Mouse (Mus musculus) myocyte (in vitro differentiated cells): ENCODE measurements around the gene Adam8. TPM values are rescaled to one million over a fixed set of nuclear protein-coding genes. Genes with fewer than 3 reads are reported as not detected.
A peak's percentile ranks its signal among the peaks of the same experiment; 100 is the strongest.

ENCODE experiments used
- H3K27me3 ChIP-seq: one replicate; pipeline ENCODE4 v1.6.1; 2011; ENCODE audit not compliant: control insufficient read depth, insufficient read depth, insufficient read length
- H3K36me3 ChIP-seq: one replicate; pipeline ENCODE4 v1.6.1; 2011; ENCODE audit not compliant: control insufficient read depth, insufficient read depth
- H3K4me2 ChIP-seq: one replicate; pipeline ENCODE4 v1.6.1; 2011; ENCODE audit warnings: low read depth, control low read depth
- H3K4me3 ChIP-seq: one replicate; pipeline ENCODE4 v1.5.1; 2011; ENCODE audit warnings: mild to moderate bottlenecking, control low read depth, moderate library complexity
- H3K79me2 ChIP-seq: one replicate; pipeline ENCODE4 v1.6.1; 2011; ENCODE audit not compliant: control insufficient read depth, insufficient read depth
- H3ac ChIP-seq: one replicate; pipeline ENCODE4 v1.6.1; 2011; ENCODE audit not compliant: control insufficient read depth, insufficient read length
- CEBPB ChIP-seq: IDR thresholded peaks from 2 replicates; pipeline ENCODE4 v1.6.1; 2011; ENCODE audit warnings: mild to moderate bottlenecking, moderate library complexity; ENCODE audit not compliant: poor library complexity, insufficient read depth, severe bottlenecking
- E2F4 ChIP-seq: IDR thresholded peaks from one replicate; pipeline ENCODE4 v1.6.1; 2011; ENCODE audit warnings: mild to moderate bottlenecking, control low read depth, moderate library complexity; ENCODE audit not compliant: insufficient read depth
- MAX ChIP-seq: IDR thresholded peaks from one replicate; pipeline ENCODE4 v1.6.1; 2011; ENCODE audit warnings: low read depth, mild to moderate bottlenecking, control low read depth
- MYOD1 ChIP-seq, 3 experiments: IDR thresholded peaks; one replicate each; pipeline ENCODE4 v1.6.1; 2011; ENCODE audit warnings: control low read depth in 2 of 3, low read depth in 2 of 3, mild to moderate bottlenecking in 2 of 3, moderate library complexity in 1 of 3; ENCODE audit not compliant: insufficient read length in 2 of 3, control insufficient read depth in 1 of 3
- MYOG ChIP-seq, 3 experiments: IDR thresholded peaks; one replicate each; pipeline ENCODE4 v1.6.1; 2011; ENCODE audit warnings: control low read depth in 2 of 3, low read depth in 2 of 3, mild to moderate bottlenecking in 2 of 3; ENCODE audit not compliant: insufficient read length in 2 of 3, control insufficient read depth in 1 of 3, insufficient read depth in 1 of 3
- POLR2A ChIP-seq: IDR thresholded peaks from one replicate; pipeline ENCODE4 v1.6.1; 2011; ENCODE audit warnings: low read depth, mild to moderate bottlenecking, control low read depth, moderate library complexity; ENCODE audit not compliant: insufficient read length
- POLR2AphosphoS2 ChIP-seq: IDR thresholded peaks from one replicate; pipeline ENCODE4 v1.6.1; 2011; ENCODE audit warnings: low read depth, control low read depth; ENCODE audit not compliant: insufficient read length
- REST ChIP-seq: IDR thresholded peaks from one replicate; pipeline ENCODE4 v1.6.1; 2011; ENCODE audit warnings: mild to moderate bottlenecking, control low read depth, moderate library complexity; ENCODE audit not compliant: insufficient read depth, insufficient read length
- SRF ChIP-seq: IDR thresholded peaks from one replicate; pipeline ENCODE4 v1.6.1; 2011; ENCODE audit warnings: low read depth; ENCODE audit not compliant: control insufficient read depth, insufficient read length
- TCF12 ChIP-seq: IDR thresholded peaks from one replicate; pipeline ENCODE4 v1.6.1; 2011; ENCODE audit warnings: mild to moderate bottlenecking, control low read depth; ENCODE audit not compliant: poor library complexity, insufficient read depth, severe bottlenecking
- TCF3 ChIP-seq: IDR thresholded peaks from one replicate; pipeline ENCODE4 v1.6.1; 2011; ENCODE audit warnings: low read depth, control low read depth; ENCODE audit not compliant: insufficient read length
- USF1 ChIP-seq: IDR thresholded peaks from one replicate; pipeline ENCODE4 v1.6.1; 2011; ENCODE audit warnings: low read depth, mild to moderate bottlenecking, control low read depth, moderate library complexity
- polyA plus RNA-seq: library from polyadenylated mRNA; unstranded; fragments of >200 nt; fragmentation: generic; extraction: Trizol; gene quantifications from one replicate; pipeline ENCODE4 v1.2.1, GENCODE M21; 2012; ENCODE audit warnings: missing spikeins

Gene Adam8
- polyA plus RNA-seq, 1 experiment = 2.3 TPM

DNA sequence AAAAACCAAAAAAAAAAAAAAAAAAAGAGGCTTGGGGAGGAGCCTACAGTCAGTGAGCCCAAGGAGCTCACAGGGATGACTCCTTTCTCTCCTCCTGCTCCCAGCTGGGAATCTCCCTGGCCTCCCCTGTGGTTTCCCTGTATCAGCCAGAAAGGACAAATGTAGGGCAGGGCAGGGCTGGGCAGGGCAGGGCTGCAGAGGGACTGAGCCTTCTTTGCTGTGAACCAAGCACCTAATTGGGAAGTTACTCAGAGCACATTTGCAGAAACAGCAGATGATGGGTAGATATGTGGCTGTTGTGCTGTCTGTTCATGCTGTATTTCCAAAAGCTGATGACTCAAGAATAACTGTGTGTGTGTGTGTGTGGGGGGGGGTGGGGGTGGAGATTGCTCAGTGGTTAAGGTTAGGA is 19.4 kb downstream of the Adam8 start:
- no peaks in the 10 kb centered on the region for H3K36me3 ChIP-seq
- H3K27me3 ChIP-seq = no peaks in the 10 kb centered on the region
- H3K4me3 ChIP-seq = no peak overlapping the region
- no peaks in the 10 kb centered on the region for H3K79me2 ChIP-seq
- no peak overlapping the region for H3ac ChIP-seq
- TF ChIP-seq MYOG (IDR thresholded peaks at IDR 0.05; ENCODE audit: control insufficient read depth in 1 of 3, insufficient read depth in 1 of 3, insufficient read length in 2 of 3, low read depth in 2 of 3) (peak; percentile 3 to 91 (median 43)), TCF12 (peak; percentile 71), MYOD1 (IDR thresholded peaks at IDR 0.05; ENCODE audit: control insufficient read depth in 1 of 3, insufficient read length in 2 of 3, low read depth in 2 of 3) (peak in 1 of 3 experiments; percentile 76), TCF3 (peak; percentile 3), POLR2A (no peak), SRF (peak; percentile 48)
- H3K4me2 ChIP-seq = no peak overlapping the region

GRCm38 (mm10) chr7:139971436-139971835 is 20.9 kb downstream of the Adam8 start:
- Histone ChIP-seq H3ac (no peak overlapping the region), H3K36me3 (no peaks in the 10 kb centered on the region), H3K4me2 (peak overlapping the region; percentile 63), H3K4me3 (no peak overlapping the region), H3K79me2 (no peaks in the 10 kb centered on the region), H3K27me3 (no peaks in the 10 kb centered on the region)
- TF ChIP-seq TCF3 = no peak
- peak in 1 of 3 experiments; percentile 48 for TF ChIP-seq MYOG (IDR thresholded peaks at IDR 0.05; ENCODE audit: control insufficient read depth in 1 of 3, insufficient read depth in 1 of 3, insufficient read length in 2 of 3, low read depth in 2 of 3)

DNA sequence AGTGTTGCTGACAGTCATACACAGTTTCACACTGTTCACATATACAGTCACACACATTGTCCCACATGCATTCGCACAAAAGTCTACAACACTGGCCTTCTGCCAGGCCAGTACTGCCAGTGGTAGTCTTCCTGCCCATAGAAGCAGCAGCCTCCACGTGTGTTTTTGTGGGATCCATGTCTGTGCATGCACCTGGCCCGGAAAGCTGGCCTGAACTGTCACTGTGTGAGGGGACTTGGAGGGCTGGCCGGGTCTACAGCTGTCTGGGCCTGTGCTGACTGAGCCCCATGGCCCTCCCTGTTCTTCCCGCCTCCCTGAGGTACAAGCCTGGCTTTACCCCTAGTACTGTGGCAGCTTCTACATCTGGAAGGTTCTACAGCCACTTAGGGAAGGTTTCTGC is 21.4 kb downstream of the Adam8 start:
- Histone ChIP-seq H3K36me3 (no peaks in the 10 kb centered on the region), H3K4me2 (peak overlapping the region; percentile 63), H3K4me3 (no peak overlapping the region), H3K79me2 (no peaks in the 10 kb centered on the region), H3ac (no peak overlapping the region), H3K27me3 (no peaks in the 10 kb centered on the region)
- TF ChIP-seq MYOD1 (IDR thresholded peaks at IDR 0.05; ENCODE audit: control insufficient read depth in 1 of 3, insufficient read length in 2 of 3, low read depth in 2 of 3) = peak in 1 of 3 experiments; percentile 70
- TF ChIP-seq TCF12 = no peak
- no peak for TF ChIP-seq POLR2AphosphoS2
- TF ChIP-seq SRF = no peak
- peak in 1 of 3 experiments; percentile 70 for TF ChIP-seq MYOG (IDR thresholded peaks at IDR 0.05; ENCODE audit: control insufficient read depth in 1 of 3, insufficient read depth in 1 of 3, insufficient read length in 2 of 3, low read depth in 2 of 3)
- no peak for TF ChIP-seq TCF3
- no peak for TF ChIP-seq USF1
- no peak for TF ChIP-seq E2F4

DNA sequence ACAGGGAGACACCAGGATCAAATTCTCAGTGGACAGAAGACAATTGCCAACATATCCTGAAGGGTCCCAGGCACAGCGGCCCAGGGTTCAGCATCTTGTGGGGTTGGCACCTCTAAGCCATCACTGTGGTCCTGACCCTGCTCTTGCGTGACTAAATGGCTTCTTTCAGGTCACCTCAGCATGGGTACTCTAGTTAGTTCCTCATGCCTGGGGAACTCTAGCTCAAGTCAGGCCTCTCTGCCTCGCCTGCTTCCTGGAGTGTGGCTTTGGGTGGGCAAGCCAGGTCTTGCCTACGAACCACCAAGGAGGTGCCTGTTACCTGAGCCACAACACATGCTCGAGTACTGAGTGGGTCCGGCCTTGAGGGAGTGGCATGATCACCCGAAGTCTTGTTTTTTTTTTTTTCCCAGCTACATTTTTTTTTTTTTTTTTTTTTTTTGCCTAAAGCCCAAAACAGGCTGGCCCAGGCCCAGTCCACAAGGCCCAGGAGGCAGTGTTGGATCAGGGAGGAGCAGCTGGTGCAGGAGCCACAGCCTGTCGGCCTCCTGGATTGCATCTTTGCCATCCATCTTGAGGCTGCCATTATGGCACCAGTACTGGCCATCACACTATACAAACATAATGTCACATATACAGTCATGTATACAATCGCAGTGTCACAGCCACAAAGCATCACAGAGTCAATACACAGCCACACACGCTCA is 22.0 kb downstream of the Adam8 start:
- H3K79me2 ChIP-seq = no peaks in the 10 kb centered on the region
- TF ChIP-seq MYOD1 (IDR thresholded peaks at IDR 0.05; ENCODE audit: control insufficient read depth in 1 of 3, insufficient read length in 2 of 3, low read depth in 2 of 3) = peak in 1 of 3 experiments; percentile 69
- TF ChIP-seq POLR2AphosphoS2 = no peak
- no peak for TF ChIP-seq USF1
- no peak for TF ChIP-seq REST
- TF ChIP-seq MAX = no peak
- TF ChIP-seq E2F4 = no peak
- peak in 1 of 3 experiments; percentile 61 for TF ChIP-seq MYOG (IDR thresholded peaks at IDR 0.05; ENCODE audit: control insufficient read depth in 1 of 3, insufficient read depth in 1 of 3, insufficient read length in 2 of 3, low read depth in 2 of 3)
- no peak for TF ChIP-seq CEBPB
- H3K36me3 ChIP-seq = no peaks in the 10 kb centered on the region
- no peaks in the 10 kb centered on the region for H3K27me3 ChIP-seq
- no peak overlapping the region for H3K4me3 ChIP-seq
- H3K4me2 ChIP-seq = peak overlapping the region; percentile 63
- H3ac ChIP-seq = no peak overlapping the region

GRCm38 (mm10) chr7:139969348-139970130 is 22.8 kb downstream of the Adam8 start:
- Histone ChIP-seq H3K4me2 (peak overlapping the region; percentile 63), H3K36me3 (no peaks in the 10 kb centered on the region), H3K79me2 (no peaks in the 10 kb centered on the region), H3K27me3 (no peaks in the 10 kb centered on the region), H3ac (no peak overlapping the region), H3K4me3 (no peak overlapping the region)
- TF ChIP-seq E2F4 = no peak
- TF ChIP-seq POLR2AphosphoS2 = no peak
- no peak for TF ChIP-seq CEBPB
- no peak for TF ChIP-seq TCF12
- TF ChIP-seq POLR2A = no peak
- no peak for TF ChIP-seq REST
- TF ChIP-seq MYOD1 (IDR thresholded peaks at IDR 0.05; ENCODE audit: control insufficient read depth in 1 of 3, insufficient read length in 2 of 3, low read depth in 2 of 3) = no peak
- no peak for TF ChIP-seq SRF
- no peak for TF ChIP-seq MYOG (IDR thresholded peaks at IDR 0.05; ENCODE audit: control insufficient read depth in 1 of 3, insufficient read depth in 1 of 3, insufficient read length in 2 of 3, low read depth in 2 of 3)
- TF ChIP-seq TCF3 = no peak
- TF ChIP-seq USF1 = no peak
- no peak for TF ChIP-seq MAX
